Mouse (Mus musculus): ENCODE results near the gene Gm20831. TPM values are rescaled to one million over a fixed set of nuclear protein-coding genes. Genes with fewer than 3 reads are reported as not detected.
"Not testable (repeated sequence)": the region's sequence is repeated elsewhere in the genome, so short reads cannot be mapped to it uniquely, and the experiment has no call there.

Gm20831 gene
- total RNA-seq (2021): not detected

DNA sequence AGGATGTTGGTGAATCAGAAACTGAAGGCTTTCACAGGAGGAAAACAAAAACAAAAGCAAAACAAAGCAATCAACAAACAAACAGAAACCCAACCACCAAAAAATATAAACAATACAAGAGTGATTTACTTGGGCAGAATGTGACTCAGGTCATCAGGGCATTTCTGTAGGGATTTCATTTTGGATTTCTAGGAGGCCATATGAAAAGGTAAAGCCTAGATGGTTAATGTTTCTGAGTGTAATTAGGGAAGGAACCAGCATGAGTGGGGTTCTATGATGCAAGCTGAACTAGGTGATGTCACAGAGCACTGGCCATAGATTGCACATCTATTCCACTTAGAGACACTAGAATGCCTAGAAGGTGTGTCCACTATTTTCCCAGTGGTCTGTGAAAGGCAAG lies at the start of gene Gm20831, which contains the start of gene Gm20772:
Gene Gm20831, plus strand, starts transcription at position 301 of the 400 bp plus-strand sequence.
Gene Gm20772, plus strand, starts transcription at position 301 of the 400 bp plus-strand sequence.
- DNase-seq (ENCODE audit: low spot score); intact Hi-C loops (cut with DNase I): not testable (repeated sequence)

DNA sequence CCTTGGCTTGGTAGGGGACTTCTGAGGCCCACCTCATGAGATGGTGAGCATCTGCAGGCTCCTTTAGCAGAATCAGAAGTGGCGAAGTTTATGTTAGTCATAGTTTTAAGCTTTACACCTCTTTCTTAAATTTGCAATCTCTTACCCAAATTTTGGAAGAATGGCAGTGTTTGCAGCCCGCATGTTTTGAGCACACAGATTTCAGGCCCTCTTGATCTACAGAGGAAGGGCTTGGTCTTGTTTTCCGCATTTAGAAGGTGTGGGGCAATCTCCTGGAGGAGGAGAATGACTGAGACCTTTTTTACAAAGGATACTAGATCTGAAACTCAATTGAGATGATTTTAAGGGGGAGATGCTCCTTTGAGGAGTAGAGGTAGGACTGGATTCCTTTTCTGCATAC lies 28.4 kb upstream of the Gm20831 start, which contains the start of gene Gm21904:
Gene Gm21904, minus strand, starts transcription at position 101 of the 400 bp plus-strand sequence.
- DNase-seq (ENCODE audit: low spot score); intact Hi-C loops (cut with DNase I): not testable (repeated sequence)

DNA sequence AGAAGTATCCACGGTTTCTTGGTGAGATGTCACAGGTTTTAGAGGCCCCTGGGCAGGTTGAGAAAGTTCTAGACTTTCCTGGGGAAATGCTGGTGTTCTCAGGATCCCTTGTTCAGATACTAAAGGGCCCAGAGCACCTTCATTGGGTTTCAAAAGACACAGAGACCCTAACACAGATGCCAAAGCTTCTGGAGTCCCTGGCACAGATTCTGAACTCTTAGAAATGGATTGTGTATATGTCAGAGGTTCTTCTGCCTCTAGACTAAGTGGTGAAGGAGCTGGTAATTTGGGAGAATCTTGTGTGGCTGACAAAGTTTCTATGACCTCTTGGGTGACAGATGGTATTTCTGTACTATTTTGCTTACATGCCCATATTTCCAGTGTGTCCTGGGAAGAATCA lies 62.7 kb downstream of the Gm20831 start, which contains the start of gene Srsy:
Gene Srsy, minus strand, starts transcription at position 101 of the 400 bp plus-strand sequence.
- DNase-seq (ENCODE audit: low spot score); intact Hi-C loops (cut with DNase I): not testable (repeated sequence)

Other genes with a start within 250 kb of the Gm20831 start
- gene Gm21904, start 28.5 kb upstream of the Gm20831 start, total RNA-seq (2021): not detected
- not detected for gene Gm20772, start within 50 bp of the Gm20831 start, total RNA-seq (2021)
- gene Srsy, start 62.6 kb downstream of the Gm20831 start, total RNA-seq (2021): not detected
- gene Gm21764, start 187.1 kb downstream of the Gm20831 start, total RNA-seq (2021): not detected
- gene Ssty1, start 214.4 kb downstream of the Gm20831 start, total RNA-seq (2021): not detected